Mouse (Mus musculus) left cerebral cortex, adult 8-10 months (tissue): ENCODE measurements at regions not wholly inside any gene's neighbourhood (a gene's known extent, or its start where the extent isn't known, plus 50 kb on each side); places are given as distances from the start of the nearest gene placed in this dataset.

ENCODE experiments used
- DNase-seq, 2 experiments: peaks; one replicate each; pipeline ENCODE4 v3.0.0; 2022; ENCODE audit warnings: low spot score in 2 of 2

- no peak for DNase-seq
These were observed 253.4 kb upstream of the Amot start for GRCm38 (mm10) chrX:145758406-145758805.

GRCm38 (mm10) chrX:145753427-145753826 lies 248.4 kb upstream of the Amot start:
- peak in 1 of 2 experiments; percentile 13 for DNase-seq
